Mouse (Mus musculus) thymus, adult 18-20 months (tissue): Measurements from ENCODE around the gene Fkbp7.
A peak's percentile ranks its signal among the peaks of the same experiment; 100 is the strongest.
"Not testable (repeated sequence)": the region's sequence is repeated elsewhere in the genome, so short reads cannot be mapped to it uniquely, and the experiment has no call there.

Source experiments
- DNase-seq, 2 experiments: peaks; one replicate each; pipeline ENCODE4 v3.0.0; 2022; ENCODE audit warnings: mixed read lengths in 2 of 2

The Fkbp7 gene

GRCm38 (mm10) chr2:76665531-76665930 lies 7.4 kb downstream of the Fkbp7 start:
- no peak for DNase-seq

- no peak for DNase-seq
Measured at GRCm38 (mm10) chr2:76659419-76659818, 13.5 kb downstream of the Fkbp7 start.

- no peak for DNase-seq
Measured at GRCm38 (mm10) chr2:76658551-76658950, 14.4 kb downstream of the Fkbp7 start.

GRCm38 (mm10) chr2:76655982-76656381 lies 16.9 kb downstream of the Fkbp7 start:
- DNase-seq, result no peak

- DNase-seq, result no peak
Measured at GRCm38 (mm10) chr2:76655444-76655843, 17.5 kb downstream of the Fkbp7 start.

GRCm38 (mm10) chr2:76654646-76655045 lies 18.3 kb downstream of the Fkbp7 start:
- no peak for DNase-seq

GRCm38 (mm10) chr2:76653070-76653469 lies 19.8 kb downstream of the Fkbp7 start:
- DNase-seq, result no peak

- DNase-seq, result no peak
Measured at GRCm38 (mm10) chr2:76648666-76649141, 24.2 kb downstream of the Fkbp7 start.

- peak; percentile 84 to 90 for DNase-seq
Measured at GRCm38 (mm10) chr2:76647883-76648570, 24.9 kb downstream of the Fkbp7 start, which contains the start of the genes Prkra and Pjvk. TSS of gene Prkra (minus strand) at chr2:76648015. TSS of gene Pjvk (plus strand) at chr2:76648476.

- no peak for DNase-seq
Measured at GRCm38 (mm10) chr2:76647441-76647869, 25.5 kb downstream of the Fkbp7 start.

GRCm38 (mm10) chr2:76643801-76644200 lies 29.1 kb downstream of the Fkbp7 start:
- no peak for DNase-seq

- no peak for DNase-seq
Measured at GRCm38 (mm10) chr2:76639637-76640036, 33.3 kb downstream of the Fkbp7 start.

- DNase-seq, result no peak
Measured at GRCm38 (mm10) chr2:76631600-76631999, 41.3 kb downstream of the Fkbp7 start.

GRCm38 (mm10) chr2:76630293-76630692 lies 42.6 kb downstream of the Fkbp7 start:
- no peak for DNase-seq

GRCm38 (mm10) chr2:76622316-76622715 lies 50.6 kb downstream of the Fkbp7 start:
- not testable (repeated sequence) for DNase-seq

- no peak for DNase-seq
Measured at GRCm38 (mm10) chr2:76621724-76622123, 51.2 kb downstream of the Fkbp7 start.

- DNase-seq, result no peak
Measured at GRCm38 (mm10) chr2:76620188-76620587, 52.7 kb downstream of the Fkbp7 start.

- DNase-seq, result no peak
Measured at GRCm38 (mm10) chr2:76618078-76618477, 54.8 kb downstream of the Fkbp7 start.
